Mouse (Mus musculus): ENCODE results near the gene Ppm1h. TPM values are rescaled to one million over a fixed set of nuclear protein-coding genes. Genes with fewer than 3 reads are reported as not detected.

Ppm1h gene
- polyA plus RNA-seq, 1 experiment from 2014 or later = 1.8 TPM

DNA sequence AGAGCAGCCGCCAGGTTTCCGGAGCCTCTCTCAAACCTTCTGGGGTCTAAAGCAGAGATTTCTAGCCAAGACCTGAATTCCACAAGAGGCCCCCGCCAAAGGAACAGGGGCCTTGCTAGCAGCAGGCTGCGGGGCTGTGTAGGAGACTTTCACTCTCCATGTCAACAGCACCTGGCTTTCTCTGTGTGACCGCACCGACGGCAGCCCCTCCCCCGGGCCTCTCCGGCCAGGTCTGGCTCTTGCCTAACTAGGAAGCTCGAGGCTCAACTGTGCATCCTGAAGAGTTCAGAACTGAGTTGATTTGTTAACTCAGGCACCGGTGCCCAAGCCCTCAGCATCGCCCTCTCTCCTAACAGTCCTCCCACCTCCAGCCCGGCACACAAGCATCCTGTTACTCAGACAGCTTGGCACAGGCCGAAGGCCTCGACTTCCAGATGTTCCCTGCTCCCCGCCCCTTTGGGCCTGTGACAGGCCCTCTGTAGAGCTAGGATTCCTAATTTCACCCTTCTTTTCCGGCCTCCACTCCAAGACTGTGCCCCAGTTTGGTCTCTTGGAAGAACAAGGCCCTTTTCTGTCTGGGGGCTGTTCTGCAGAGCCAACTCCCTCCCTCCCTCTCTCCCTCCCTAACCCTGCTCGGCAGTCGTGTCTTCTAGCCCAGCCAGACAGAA lies 234.3 kb downstream of the Ppm1h start:
- H3K4me1 ChIP-seq (replicated peaks; ENCODE audit: control insufficient read depth, insufficient read depth, low read length) = peaks cover 6% of the 10 kb centered on the region; the same call in 1 of the 2 replicates
- H3K27ac ChIP-seq (ENCODE audit: low read depth, low read length) = peak overlapping the region; percentile 62; the same call in 1 of the 2 replicates
- 0 out of 2 replicates have a peak overlapping the region, but pooled peaks have one; percentile 22 for H3K4me2 ChIP-seq
- peak; percentile 31; the same call in 1 of the 2 replicates for ATAC-seq (replicated peaks; ENCODE audit: low FRiP score)
- 32% methylated on average over 19 of the region's 19 CpGs for WGBS
- H3K27me3 ChIP-seq (replicated peaks; ENCODE audit: control insufficient read depth, insufficient read depth, low read length) = no peaks in the 10 kb centered on the region
- no peak overlapping the region for H3K9ac ChIP-seq (ENCODE audit: low read depth, low read length)
- H3K36me3 ChIP-seq (ENCODE audit: control insufficient read depth, insufficient read depth, low read length) = no peaks in the 10 kb centered on the region
- no peak for DNase-seq (ENCODE audit: low spot score)
- no peak overlapping the region for H3K4me3 ChIP-seq (ENCODE audit: low read depth, low read length)
- H3K9me3 ChIP-seq (ENCODE audit: control insufficient read depth, low read length) = no peaks in the 10 kb centered on the region

DNA sequence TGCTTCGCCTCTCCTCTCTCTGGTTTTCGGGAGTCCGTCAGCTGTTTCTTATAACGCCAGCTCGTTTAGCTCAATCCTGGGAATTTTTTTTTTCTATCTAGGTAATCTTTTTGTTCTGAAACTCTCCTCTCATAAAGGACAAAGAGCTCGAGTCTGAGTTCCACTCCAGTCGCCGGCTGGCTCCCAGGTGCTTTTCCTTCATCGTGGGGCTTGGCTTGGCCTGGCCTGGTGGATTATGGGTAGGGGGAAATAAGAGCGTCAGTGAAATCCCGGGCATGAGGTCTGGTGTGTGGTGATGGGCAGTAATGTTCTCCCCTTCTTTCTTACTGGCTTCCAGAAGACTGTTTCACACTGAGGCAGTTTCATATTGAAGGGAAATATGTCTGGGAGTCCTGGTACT lies 234.8 kb downstream of the Ppm1h start:
- no peak overlapping the region for H3K4me2 ChIP-seq
- WGBS = 66% methylated on average over 11 of the region's 11 CpGs
- H3K4me1 ChIP-seq (replicated peaks; ENCODE audit: control insufficient read depth, insufficient read depth, low read length) = peaks cover 6% of the 10 kb centered on the region; the same call in 1 of the 2 replicates
- H3K9ac ChIP-seq (ENCODE audit: low read depth, low read length) = no peak overlapping the region
- H3K27me3 ChIP-seq (replicated peaks; ENCODE audit: control insufficient read depth, insufficient read depth, low read length) = no peaks in the 10 kb centered on the region
- H3K27ac ChIP-seq (ENCODE audit: low read depth, low read length) = no peak overlapping the region
- ATAC-seq (replicated peaks; ENCODE audit: low FRiP score) (no peak), DNase-seq (ENCODE audit: low spot score) (no peak)
- H3K4me3 ChIP-seq (ENCODE audit: low read depth, low read length) = no peak overlapping the region
- H3K9me3 ChIP-seq (ENCODE audit: control insufficient read depth, low read length) = no peaks in the 10 kb centered on the region
- H3K36me3 ChIP-seq (ENCODE audit: control insufficient read depth, insufficient read depth, low read length) = no peaks in the 10 kb centered on the region

DNA sequence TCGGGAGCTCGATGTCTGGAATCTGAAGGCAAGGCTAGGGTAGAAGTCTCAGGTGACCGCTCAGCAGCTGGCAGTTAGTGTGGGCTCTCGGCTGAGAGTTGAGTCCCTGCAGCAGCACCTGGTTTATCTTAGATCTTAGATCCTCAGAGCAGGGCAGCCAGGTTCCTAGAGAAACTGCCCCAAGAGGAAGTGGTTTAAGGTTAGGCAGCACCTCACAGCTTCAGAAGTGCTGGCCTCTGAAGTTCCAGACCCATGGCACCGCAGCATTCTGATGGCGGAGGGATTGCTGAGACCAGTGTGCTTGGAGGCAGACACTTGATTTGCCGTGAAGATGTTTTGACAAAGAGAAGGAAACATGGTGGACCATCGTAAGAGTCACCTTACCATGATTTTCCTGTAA lies 237.3 kb downstream of the Ppm1h start:
- no peak overlapping the region for H3K9ac ChIP-seq (ENCODE audit: low read depth, low read length)
- H3K36me3 ChIP-seq (ENCODE audit: control insufficient read depth, insufficient read depth, low read length) = no peaks in the 10 kb centered on the region
- no peaks in the 10 kb centered on the region for H3K27me3 ChIP-seq (replicated peaks; ENCODE audit: control insufficient read depth, insufficient read depth, low read length)
- peaks cover 6% of the 10 kb centered on the region; the same call in 1 of the 2 replicates for H3K4me1 ChIP-seq (replicated peaks; ENCODE audit: control insufficient read depth, insufficient read depth, low read length)
- 71% methylated on average over 8 of the region's 8 CpGs for WGBS
- H3K27ac ChIP-seq (ENCODE audit: low read depth, low read length) = no peak overlapping the region
- no peak for ATAC-seq (replicated peaks; ENCODE audit: low FRiP score)
- H3K9me3 ChIP-seq (ENCODE audit: control insufficient read depth, low read length) = no peaks in the 10 kb centered on the region
- DNase-seq (ENCODE audit: low spot score) = no peak
- H3K4me3 ChIP-seq (ENCODE audit: low read depth, low read length) = no peak overlapping the region
- no peak overlapping the region for H3K4me2 ChIP-seq

DNA sequence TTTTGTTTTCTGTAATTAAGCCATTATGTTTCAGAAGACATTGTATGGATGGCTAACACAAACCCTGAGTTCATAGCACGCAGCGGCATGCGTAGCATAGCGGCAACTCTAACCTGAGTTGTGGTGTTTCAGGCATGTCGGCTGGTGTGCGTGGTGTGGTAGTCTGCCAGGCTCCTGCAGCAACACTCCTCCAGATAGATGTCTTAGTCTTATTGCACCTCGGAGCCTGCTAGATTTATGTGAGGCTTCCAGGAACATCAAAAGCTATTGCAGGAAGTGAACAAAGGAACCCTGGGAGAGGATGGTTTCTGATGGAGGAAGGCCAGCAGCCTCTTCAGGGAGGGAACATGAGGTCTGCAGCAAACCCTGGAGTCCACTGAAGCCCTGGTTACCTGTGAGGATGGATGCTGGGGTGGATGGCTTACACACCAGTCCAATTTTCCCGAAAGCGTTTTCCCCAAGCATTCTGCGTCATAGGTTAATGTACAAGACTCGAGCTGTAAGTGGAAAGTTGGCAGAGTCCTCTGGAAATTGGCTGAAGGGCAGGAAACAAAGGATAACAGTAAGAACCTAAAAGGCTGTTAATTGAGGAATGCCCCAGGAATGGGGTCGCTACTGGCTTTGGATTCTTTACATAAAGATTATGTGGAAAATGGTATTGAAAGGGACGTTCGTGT lies 239.2 kb downstream of the Ppm1h start:
- no peak for ATAC-seq (replicated peaks; ENCODE audit: low FRiP score)
- no peak overlapping the region for H3K27ac ChIP-seq (ENCODE audit: low read depth, low read length)
- H3K9me3 ChIP-seq (ENCODE audit: control insufficient read depth, low read length) = no peaks in the 10 kb centered on the region
- no peak for DNase-seq (ENCODE audit: low spot score)
- no peak overlapping the region for H3K4me3 ChIP-seq (ENCODE audit: low read depth, low read length)
- H3K4me1 ChIP-seq (replicated peaks; ENCODE audit: control insufficient read depth, insufficient read depth, low read length) = peaks cover 3% of the 10 kb centered on the region; the same call in 1 of the 2 replicates
- H3K36me3 ChIP-seq (ENCODE audit: control insufficient read depth, insufficient read depth, low read length) = no peaks in the 10 kb centered on the region
- 87% methylated on average over 14 of the region's 14 CpGs for WGBS
- no peak overlapping the region for H3K9ac ChIP-seq (ENCODE audit: low read depth, low read length)
- no peak overlapping the region for H3K4me2 ChIP-seq
- no peaks in the 10 kb centered on the region for H3K27me3 ChIP-seq (replicated peaks; ENCODE audit: control insufficient read depth, insufficient read depth, low read length)

DNA sequence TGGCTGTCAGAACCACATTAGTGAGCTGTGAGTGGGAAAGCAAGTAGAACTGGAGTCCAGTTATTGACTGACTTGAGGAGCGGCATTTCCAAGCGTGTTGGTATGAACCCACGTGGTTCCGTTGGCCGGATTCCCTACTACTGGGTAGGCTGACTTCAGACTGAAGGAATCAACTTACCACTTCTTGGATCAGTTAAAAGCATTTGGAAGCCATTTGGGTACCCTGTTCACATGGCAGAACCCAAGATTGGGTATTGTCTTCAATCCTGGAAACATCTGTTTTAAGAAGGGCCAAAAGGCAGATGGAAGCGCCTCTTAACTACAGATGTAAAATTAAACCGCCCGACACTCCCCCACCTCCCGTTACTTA lies 239.7 kb downstream of the Ppm1h start:
- no peak overlapping the region for H3K27ac ChIP-seq (ENCODE audit: low read depth, low read length)
- no peak overlapping the region for H3K9ac ChIP-seq (ENCODE audit: low read depth, low read length)
- no peak overlapping the region for H3K4me3 ChIP-seq (ENCODE audit: low read depth, low read length)
- H3K9me3 ChIP-seq (ENCODE audit: control insufficient read depth, low read length) = no peaks in the 10 kb centered on the region
- H3K36me3 ChIP-seq (ENCODE audit: control insufficient read depth, insufficient read depth, low read length) = no peaks in the 10 kb centered on the region
- H3K4me1 ChIP-seq (replicated peaks; ENCODE audit: control insufficient read depth, insufficient read depth, low read length) = no peaks in the 10 kb centered on the region
- DNase-seq (ENCODE audit: low spot score) = no peak
- WGBS = 93% methylated on average over 9 of the region's 9 CpGs
- ATAC-seq (replicated peaks; ENCODE audit: low FRiP score) = no peak
- H3K27me3 ChIP-seq (replicated peaks; ENCODE audit: control insufficient read depth, insufficient read depth, low read length) = no peaks in the 10 kb centered on the region
- H3K4me2 ChIP-seq = no peak overlapping the region

DNA sequence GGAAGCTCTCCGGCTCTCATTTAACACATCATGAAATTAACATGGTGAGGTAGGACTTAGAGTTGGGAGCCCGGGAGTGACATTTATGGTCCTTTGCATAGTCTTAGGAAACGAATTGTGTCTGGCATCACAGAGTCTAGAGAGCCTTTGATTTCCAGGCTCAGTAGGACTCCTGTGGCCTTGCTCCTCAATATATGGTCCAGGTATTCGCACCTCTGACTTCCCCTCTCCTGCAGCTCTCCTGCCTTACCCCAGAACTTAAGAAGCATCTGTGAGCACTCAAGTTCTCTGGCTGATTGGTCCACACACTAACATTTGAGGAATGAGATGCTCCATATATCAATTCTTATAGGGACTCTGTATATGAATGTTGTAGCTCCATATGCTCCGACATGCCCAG lies 240.2 kb downstream of the Ppm1h start:
- H3K9ac ChIP-seq (ENCODE audit: low read depth, low read length) = no peak overlapping the region
- no peaks in the 10 kb centered on the region for H3K9me3 ChIP-seq (ENCODE audit: control insufficient read depth, low read length)
- H3K4me3 ChIP-seq (ENCODE audit: low read depth, low read length) = no peak overlapping the region
- no peak for ATAC-seq (replicated peaks; ENCODE audit: low FRiP score)
- no peak overlapping the region for H3K4me2 ChIP-seq
- 83% methylated on average over 5 of the region's 5 CpGs for WGBS
- H3K27me3 ChIP-seq (replicated peaks; ENCODE audit: control insufficient read depth, insufficient read depth, low read length) = no peaks in the 10 kb centered on the region
- H3K36me3 ChIP-seq (ENCODE audit: control insufficient read depth, insufficient read depth, low read length) = no peaks in the 10 kb centered on the region
- DNase-seq (ENCODE audit: low spot score) = no peak
- H3K4me1 ChIP-seq (replicated peaks; ENCODE audit: control insufficient read depth, insufficient read depth, low read length) = no peaks in the 10 kb centered on the region
- H3K27ac ChIP-seq (ENCODE audit: low read depth, low read length) = no peak overlapping the region

DNA sequence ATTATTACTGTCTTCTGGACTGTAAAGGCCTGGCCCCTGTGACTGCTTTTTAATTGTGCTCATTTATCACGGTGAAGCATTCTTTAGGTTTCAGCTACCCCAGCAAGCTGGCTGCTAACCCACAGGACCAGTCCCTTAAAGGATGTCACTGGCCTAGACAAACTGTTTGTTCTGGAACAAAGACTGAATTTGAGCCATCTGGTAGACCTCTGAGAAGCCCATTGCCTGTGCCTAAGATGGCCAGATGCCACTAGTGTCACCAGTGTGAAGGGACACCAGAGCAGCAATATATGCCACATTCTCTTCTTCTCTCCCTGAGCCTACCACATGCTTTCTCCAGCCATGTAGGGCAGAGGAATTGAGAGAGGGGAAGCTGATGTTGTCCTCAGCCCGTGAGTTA lies 240.9 kb downstream of the Ppm1h start:
- WGBS = 78% methylated on average over 2 of the region's 2 CpGs
- Histone ChIP-seq H3K36me3 (ENCODE audit: control insufficient read depth, insufficient read depth, low read length) (no peaks in the 10 kb centered on the region), H3K4me1 (replicated peaks; ENCODE audit: control insufficient read depth, insufficient read depth, low read length) (no peaks in the 10 kb centered on the region), H3K9ac (ENCODE audit: low read depth, low read length) (no peak overlapping the region), H3K4me2 (no peak overlapping the region), H3K27me3 (replicated peaks; ENCODE audit: control insufficient read depth, insufficient read depth, low read length) (no peaks in the 10 kb centered on the region), H3K4me3 (ENCODE audit: low read depth, low read length) (no peak overlapping the region), H3K9me3 (ENCODE audit: control insufficient read depth, low read length) (no peaks in the 10 kb centered on the region), H3K27ac (ENCODE audit: low read depth, low read length) (no peak overlapping the region)
- DNase-seq (ENCODE audit: low spot score) = no peak
- no peak for ATAC-seq (replicated peaks; ENCODE audit: low FRiP score)

DNA sequence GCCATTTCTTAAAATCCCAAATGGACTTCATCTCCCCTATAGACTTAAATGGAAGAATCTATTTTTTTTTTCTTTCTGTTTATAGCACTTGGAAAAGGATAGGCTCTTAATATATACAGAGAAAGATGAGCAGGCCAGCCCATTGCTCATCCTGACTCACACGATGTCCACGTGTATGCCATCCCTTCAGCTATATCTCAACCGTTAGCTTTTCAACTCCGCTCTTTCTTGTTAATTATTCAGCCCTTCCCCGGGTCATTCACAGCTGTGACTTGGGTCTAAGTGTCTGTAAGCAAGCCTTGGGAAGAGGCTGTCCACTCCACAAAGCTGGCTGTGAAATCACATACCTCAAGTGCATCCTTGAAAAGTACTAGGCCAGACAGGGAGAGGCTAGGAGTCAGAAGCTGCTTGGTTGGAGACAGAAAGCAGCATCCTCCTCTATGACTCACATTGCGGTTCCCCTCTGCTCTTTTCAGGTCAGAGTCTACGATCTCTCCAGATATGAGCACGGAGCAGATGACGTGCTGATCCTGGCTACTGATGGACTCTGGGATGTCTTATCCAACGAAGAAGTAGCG lies 241.7 kb downstream of the Ppm1h start:
- Histone ChIP-seq H3K36me3 (ENCODE audit: control insufficient read depth, insufficient read depth, low read length) (no peaks in the 10 kb centered on the region), H3K9me3 (ENCODE audit: control insufficient read depth, low read length) (no peaks in the 10 kb centered on the region), H3K9ac (ENCODE audit: low read depth, low read length) (no peak overlapping the region), H3K27me3 (replicated peaks; ENCODE audit: control insufficient read depth, insufficient read depth, low read length) (no peaks in the 10 kb centered on the region), H3K27ac (ENCODE audit: low read depth, low read length) (no peak overlapping the region), H3K4me2 (no peak overlapping the region), H3K4me3 (ENCODE audit: low read depth, low read length) (no peak overlapping the region), H3K4me1 (replicated peaks; ENCODE audit: control insufficient read depth, insufficient read depth, low read length) (no peaks in the 10 kb centered on the region)
- 84% methylated on average over 11 of the region's 11 CpGs for WGBS
- ATAC-seq (replicated peaks; ENCODE audit: low FRiP score) (no peak), DNase-seq (ENCODE audit: low spot score) (no peak)
